Mouse (Mus musculus): ENCODE results near the gene Msh5.

Gene Msh5

DNA sequence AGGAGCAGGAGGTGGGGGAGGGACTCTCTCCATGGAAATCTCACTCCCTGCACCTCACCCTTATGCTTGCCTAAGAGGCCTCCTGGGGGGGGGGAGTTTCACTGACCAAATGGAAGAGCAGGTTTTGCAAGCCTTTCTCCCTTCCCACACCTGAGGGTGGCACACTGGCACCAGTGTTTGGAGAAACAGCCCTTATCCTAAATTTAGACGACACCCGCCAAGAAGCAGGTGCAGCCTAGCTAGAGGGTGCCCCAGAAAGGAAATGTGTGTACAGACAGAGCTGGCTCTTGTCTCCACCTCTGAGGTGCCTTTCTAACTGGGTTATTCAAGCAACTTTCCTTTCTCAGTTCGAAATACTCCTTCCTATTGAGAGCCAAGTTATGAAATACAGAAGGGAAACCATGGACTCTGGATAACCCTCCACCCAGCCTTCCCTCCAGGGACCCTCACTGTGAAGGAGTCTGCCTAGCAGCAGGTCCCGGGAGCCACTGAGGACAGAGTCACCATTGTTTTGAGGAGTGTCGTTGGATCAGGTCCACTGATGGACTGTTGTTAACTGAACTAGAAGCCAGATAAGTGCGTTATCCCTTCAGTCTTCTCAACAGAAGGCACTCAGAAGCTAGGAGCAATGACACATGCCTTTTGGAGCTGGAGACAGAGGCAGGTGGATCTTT is 24.1 kb upstream of the Msh5 start:
- no peak for DNase-seq (ENCODE audit: low spot score in 2 of 2)

DNA sequence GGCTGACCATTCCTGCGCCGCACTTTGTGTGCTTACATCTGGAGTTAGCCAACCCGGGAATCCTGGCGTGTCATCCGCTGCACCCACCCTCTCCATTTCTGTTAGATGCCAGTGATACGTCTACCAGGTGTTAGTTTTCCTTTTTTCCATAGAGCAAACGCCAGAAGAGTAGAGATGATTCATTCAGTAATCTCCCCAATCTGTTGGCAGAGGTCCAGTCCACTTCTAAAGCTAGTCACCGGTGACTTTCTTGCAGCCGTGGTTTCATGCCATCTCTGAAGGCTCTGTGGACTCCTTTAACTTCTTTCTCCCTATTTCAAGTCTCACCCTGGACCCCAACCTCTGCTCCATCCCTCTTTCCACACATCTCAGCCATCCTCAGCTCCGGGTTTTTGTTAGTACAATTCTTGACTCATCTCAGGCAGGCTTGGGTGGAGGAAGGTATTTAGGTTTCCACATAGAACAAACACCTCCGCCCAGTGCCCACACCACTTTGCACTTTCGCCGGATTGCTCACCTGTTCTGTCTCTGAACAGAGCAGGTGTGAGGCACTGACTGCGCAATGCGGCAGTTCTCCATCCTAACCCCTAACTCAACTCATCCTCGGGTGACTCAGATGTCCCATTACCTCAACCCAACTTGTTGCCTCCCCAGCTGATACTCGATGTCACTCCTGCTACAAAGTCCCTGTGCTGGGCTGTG is 21.8 kb upstream of the Msh5 start:
- DNase-seq (ENCODE audit: low spot score in 2 of 2): no peak

DNA sequence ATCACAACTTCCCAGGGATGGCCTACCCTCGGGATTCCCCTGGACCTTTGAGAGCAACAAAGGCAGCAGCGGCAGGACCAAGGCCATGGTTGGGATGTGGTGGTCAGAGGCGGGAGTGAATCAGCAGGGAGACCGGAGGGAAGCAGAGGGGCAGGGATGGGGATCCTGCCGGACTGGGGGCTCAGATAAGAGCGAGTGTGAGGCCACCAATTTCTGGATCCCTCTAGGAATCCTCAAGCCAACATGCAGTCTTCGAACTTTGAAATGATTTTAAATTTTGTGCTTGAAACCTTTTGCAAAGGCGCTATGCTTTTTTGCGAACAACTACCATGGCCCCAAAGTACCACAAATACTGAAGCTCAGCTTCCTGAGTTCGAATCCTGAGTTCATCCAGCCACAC is 19.5 kb upstream of the Msh5 start, which contains the start of gene Mpig6b:
Mpig6b (minus strand) TSS at position 101 of the 400 bp plus-strand sequence.
- DNase-seq (ENCODE audit: low spot score in 2 of 2): no peak

DNA sequence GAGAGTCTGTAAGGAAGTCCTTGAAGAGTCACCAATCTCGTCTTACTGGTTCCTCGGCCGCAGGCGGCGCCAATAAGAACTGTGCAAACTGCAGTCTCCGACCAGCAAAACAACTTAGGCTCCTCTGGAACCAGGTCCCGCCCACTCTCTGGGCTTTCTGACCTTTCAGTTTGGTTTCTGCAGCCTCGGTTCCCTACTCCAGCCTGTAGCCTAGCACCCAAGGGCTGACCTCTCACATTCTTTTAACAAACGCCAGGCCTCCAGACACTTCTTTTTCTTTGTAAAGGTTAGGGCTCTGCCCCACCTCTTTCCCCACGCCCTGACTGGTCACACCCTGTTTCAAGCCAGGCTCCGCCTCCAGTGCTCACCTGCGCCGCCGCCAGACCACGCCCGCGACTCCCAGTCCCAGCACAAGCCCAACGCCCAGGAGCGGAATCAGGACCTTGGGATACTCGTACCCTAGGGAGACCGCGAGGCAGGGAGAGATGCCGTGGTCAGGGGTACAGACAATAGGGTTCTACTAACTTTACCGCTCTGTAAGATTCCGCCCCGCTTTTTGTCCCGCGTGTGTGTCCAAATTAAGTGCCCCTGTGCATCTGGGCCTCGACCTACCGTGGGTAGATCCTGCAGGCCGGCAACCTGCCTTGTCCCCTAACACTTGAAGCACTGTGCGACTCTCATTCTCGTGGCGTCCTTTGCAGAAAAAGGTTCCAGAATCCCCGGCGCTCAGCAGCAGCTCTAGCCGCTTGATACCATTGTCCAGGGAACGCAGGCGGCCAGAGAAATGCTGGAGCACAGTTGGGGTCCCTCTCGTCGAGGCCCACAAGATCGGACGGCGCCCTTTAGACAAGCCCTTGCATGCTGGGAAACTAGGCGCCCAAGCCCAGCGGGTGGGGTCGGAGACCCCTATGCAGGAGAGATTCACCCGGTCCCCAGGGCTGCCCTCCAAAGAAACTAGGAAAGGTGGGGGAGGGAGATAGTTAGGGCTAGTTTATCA is 18.7 kb upstream of the Msh5 start, which contains the start of gene Ly6g6c:
Ly6g6c (plus strand) TSS at position 438 of the 997 bp plus-strand sequence.
- DNase-seq (ENCODE audit: low spot score in 2 of 2): no peak

DNA sequence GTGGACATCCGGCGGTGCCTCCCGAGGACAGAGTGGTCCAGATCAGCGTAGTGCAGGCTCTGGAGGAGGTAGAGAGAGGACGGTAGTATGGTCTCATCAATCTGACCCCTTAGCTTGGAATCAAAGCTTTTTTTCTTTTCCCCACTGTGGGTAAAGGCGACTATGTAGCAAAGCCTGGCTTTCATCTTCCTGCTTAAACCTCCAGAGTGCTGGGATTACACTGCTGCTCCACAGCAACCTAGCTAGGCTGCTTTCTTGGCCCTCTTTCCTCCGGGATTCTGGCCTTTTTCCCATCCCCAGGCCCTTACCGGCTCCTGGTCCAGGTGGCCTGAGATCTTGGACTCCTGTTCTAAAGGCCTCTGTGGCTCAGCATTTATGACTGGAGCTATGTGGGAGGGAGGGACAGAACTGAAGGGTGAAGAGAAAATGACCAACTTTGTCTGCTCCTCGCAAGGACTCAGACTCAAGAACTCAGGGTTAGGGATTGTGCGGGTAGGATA is 17.9 kb upstream of the Msh5 start:
- no peak for DNase-seq (ENCODE audit: low spot score in 2 of 2)

DNA sequence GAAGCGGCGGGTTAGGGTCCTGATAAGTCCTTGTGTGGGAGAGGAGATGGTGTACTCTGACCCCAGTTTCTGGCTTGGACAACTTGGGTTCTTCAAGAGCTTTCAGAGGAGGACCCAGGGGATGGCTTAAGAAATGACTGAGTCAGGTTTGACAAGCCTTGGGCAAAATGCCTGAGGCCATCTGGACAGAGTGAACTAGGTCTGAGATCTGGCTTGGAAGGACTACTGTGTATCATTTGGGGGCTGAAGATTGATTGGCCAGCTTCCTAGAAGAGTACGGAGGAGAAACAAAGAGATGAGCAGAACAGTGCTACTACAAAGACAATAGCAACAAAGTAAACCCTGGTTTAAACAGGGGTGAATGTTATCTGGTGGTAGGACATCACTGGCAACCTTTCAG is 16.9 kb upstream of the Msh5 start:
- DNase-seq (ENCODE audit: low spot score in 2 of 2): no peak

DNA sequence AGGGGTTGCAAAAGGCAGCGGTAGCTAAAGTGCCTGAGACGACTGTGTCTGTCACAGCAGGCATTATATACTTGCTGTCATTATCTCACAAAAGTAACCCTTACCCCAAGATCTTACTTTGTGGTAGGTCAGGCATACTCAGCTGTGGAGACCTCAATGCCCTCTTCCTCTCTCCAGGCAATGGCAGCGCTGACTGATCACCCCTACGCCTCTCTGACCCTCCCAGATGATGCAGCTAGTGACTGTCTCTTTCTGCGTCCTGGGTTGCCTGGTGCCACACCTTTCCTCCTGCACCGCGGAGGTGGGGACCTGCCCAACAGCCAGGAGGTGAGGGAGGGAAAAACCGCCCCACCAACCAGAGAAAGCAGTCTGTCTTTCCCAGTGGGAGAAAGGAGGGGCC is 14.8 kb upstream of the Msh5 start:
- DNase-seq (ENCODE audit: low spot score in 2 of 2): no peak

DNA sequence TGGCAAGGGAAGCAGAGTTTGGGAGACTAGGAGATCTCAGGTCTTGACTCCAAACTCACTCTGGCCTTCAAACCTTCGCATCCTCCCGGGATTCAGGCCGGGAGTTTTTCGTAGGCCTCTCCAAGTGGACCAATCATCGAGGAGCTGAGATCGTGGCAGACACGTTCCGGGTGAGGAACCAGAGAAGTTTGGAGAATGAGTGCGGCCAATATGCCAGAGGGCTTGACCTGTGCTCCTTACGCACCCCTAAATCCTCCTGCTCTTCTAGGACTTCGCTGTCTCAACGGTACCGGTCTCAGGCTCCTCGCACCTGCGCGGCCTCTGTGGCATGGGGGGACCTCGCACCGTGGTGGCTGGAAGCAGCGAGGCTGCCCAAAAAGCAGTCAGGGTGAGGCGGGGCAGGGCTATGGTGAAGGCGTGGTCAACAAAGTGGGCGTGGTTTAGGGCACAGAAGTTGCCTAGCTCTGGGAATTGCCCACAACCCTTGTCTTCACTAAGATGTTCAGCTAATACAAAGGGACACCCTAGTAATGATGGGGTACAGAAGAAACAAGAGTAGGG is 14.3 kb upstream of the Msh5 start:
- no peak for DNase-seq (ENCODE audit: low spot score in 2 of 2)

DNA sequence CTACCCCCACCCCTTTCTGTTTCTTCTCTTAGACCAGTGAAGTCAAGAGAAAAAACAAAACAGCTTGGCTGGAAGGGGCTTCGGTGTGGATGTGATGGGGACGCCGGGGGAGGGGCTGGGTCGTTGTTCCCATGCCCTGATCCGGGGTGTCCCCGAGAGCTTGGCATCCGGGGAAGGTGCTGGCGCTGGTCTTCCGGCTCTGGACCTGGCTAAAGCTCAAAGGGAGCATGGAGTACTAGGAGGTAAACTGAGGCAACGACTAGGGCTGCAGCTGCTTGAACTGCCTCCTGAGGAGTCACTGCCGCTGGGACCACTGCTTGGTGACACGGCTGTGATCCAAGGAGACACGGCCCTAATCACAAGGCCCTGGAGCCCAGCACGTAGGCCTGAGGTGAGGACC is 13.5 kb upstream of the Msh5 start:
- DNase-seq (ENCODE audit: low spot score in 2 of 2): no peak

DNA sequence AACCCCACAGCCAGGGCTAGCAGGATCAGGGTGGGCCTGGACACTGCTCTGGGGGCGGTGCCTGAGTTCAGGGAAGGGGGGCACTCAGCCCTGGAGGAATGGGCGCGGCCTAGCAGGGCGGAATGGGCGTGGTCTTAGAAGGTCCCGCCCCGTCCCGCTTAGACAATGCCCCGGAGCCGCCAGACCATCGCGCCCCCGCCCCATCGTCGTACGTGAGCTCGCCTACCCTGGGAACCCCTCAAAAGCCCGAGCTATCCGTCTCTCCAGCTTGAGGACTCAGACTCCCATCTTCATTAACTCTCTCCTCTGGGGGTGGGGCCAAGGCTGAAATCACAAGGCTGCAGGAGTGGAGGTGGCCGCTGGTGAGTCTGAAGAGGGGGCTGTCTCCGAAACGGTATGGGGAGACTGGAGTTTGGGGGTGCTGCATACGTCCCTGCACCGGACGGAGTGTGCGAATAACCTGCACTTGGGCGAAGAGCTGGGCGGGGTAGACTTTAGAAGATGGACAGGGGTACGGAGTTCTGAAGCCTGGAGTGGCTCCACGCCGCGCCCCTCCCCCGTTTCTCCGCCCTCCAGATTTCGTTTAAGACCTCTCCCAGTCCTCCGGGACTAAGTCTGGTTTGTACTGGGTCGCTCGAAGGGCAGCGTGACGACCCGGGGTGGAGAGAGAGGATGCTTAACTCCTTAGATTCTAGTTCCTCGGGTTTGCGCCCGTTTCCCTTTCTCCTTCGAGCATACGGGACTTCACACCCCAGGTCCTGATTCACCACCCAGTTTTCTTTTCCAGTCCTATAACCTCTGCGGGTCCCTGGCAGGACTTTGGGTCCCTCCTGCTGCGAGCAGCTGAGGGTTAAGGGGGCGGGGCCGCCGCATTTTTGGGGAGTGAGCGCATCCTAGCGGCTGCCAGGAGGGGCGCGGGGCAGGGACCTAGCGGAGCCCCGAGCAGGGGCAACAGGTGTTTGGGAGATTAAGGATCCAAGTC is 12.7 kb upstream of the Msh5 start, which contains the start of gene Ddah2:
Ddah2 (plus strand) TSS at position 125 of the 982 bp plus-strand sequence.
- DNase-seq (ENCODE audit: low spot score in 2 of 2): peak; percentile 89

DNA sequence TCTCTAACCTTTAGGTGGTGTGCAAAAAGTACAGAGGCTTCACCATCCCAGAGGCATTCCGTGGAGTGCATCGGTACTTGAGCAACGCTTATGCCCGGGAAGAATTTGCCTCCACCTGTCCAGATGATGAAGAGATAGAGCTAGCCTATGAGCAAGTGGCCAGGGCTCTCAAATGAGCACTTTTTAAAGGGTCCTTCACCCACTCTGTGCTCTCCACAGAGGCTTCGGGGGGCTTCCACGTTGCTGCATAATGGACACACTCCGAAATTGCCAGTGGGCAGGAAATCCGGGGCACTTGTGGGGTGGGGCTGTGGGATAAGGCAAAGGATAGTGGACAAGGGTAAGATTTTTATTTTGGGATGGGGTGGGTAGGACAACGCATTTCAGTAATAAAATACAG is 11.8 kb upstream of the Msh5 start:
- DNase-seq (ENCODE audit: low spot score in 2 of 2): no peak

DNA sequence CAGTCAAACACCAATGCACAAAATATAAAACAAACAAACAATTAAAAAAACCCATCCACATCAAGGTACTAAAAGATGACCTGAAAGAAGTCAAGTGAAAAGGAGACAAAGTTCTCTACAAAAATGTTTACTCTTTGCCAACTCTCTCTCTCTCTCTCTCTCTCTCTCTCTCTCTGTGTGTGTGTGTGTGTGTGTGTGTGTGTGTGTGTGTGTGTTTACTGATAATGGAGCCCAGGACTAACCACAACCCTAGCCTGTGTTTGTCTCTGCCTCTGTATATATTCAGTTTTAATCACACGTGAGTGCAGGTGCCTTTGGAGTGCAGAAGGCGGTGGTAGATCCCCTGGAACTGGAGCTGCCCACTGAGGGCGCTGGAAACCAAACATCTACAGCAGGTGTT is 10.5 kb upstream of the Msh5 start:
- no peak for DNase-seq (ENCODE audit: low spot score in 2 of 2)

DNA sequence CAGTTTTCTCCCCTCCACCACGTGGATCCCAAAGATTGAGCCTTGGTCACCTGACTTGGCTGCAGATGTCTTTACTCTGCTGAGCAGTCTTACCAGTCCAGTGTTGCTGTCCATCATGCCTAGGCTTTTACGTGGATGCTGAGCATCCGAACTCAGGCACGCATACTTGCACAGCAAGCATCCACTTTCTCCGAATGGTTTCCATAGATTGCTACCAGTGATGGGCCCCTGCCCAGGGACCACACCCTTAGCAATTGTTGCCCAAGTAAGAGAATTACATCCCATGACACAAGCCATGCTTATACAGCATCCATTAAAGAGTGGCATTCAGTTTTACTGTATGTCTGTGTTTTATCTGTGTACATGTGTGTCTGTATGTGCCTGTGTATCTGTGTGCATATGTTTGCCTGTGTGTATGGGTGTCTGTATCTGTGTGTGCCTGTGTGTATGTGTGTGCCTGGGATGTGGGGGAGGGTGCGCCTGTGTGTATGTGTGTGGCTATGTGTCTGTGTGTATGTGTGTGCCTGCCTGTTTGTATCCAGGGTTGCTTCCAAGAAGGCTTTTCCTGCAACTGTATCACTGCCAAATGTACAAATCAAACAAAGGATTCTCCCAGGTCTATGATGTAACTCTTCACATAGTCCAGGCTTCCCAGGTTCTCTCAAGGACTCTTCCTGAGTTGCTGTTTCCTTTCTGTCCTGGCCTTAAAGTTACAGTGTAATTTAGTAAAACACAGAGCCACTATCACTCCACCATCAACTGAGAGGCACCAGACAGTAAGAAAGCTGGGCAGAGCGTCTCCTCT is 9.3 kb upstream of the Msh5 start:
- no peak for DNase-seq (ENCODE audit: low spot score in 2 of 2)

DNA sequence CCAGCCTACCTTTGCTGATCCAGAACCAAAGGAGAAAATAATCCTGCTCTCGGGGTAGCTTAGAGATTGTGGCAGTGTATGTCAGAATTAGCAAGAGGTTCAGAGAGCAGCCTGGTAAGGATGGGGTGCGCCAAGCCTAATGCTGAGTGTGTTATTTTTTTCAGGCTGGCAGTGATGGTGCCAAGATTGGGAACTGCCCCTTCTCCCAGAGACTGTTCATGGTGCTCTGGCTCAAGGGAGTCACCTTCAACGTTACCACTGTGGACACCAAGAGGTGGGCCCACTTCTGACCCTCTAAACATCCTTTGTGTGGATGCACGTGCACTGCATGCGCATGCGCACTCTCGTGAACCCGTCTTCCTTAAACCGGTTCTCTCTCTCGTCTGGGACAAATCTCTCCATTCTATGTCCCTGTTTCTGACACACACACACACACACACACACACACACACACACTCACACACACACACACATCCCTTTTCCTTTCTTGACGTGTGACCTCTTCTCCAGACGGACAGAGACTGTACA is 5.8 kb upstream of the Msh5 start:
- no peak for DNase-seq (ENCODE audit: low spot score in 2 of 2)

DNA sequence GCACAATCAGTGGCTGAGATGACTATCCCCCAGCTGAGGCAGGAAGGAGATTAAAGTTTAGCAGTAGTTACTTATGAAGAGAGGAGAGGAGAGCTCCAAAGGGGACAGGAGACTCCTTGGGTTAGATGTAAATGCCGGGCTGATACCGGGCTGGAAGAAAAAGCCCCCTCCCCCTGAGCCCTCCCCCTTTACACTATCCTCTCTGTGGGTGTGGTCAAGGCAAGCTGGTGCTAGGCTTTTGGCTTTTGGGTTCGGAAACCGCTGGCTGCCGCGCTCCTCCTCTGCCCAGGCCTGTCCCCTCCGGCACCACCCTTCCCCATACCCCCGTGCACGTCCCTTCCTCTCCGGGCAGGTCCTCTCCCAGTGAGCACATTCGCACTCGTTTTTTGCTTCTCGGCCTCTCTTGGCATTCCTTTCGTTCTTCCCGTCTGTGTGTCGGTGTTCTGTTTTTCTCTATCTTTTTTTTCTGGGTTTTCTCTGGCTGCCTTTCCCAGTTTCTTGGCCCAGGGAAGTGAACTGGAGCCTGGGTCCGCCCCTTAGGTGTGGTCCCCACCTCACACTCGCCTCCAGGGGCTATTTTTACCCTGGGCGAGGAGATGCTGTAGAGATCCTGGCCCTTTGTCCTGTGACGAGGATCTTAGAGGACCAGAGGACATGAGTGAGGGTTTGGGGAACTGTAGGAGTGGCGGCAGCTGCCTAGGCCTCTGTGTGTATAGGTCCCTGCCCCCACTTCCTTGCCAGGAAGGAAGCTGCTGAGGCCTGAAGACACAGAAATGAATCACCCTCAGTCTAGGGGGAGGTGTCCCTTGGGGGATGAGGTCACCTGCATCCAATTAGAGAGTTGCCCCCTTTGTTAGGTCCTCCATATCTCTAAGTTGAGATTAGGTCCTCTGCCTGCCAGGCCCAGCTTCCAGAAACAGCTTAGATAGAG is 4.9 kb upstream of the Msh5 start:
- DNase-seq (ENCODE audit: low spot score in 2 of 2): peak; percentile 57 to 72

DNA sequence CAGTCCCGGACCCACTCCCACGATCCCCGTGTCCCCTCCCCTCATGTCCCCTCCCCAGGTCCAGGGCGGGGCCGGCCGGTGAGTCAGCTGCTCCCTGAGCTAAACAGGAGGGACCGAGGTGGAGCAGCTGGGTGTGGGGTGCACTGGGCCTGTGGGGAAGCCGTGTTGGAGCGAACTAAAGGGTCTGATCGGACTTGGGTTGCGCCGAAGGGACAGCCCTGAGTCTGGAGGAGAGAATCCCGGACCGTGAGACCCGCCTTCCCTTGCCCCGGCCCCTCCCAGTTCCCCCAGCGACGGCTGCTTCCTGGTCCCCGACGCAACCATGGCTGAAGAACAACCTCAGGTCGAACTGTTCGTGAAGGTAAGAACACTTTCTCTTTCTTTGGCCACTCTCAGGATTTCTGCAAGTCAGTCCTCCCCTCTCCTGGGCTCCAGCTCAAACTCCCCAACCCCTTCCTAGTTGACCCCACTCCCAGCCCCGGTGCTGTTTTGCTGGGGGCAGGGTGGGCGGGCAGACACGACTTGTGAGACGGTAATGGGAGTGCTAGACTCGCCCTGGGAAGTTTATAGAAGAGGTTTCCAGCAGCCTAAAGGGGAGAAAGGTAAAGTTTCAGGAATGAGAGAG is 3.7 kb upstream of the Msh5 start:
- peak; percentile 54 to 59 for DNase-seq (ENCODE audit: low spot score in 2 of 2)

DNA sequence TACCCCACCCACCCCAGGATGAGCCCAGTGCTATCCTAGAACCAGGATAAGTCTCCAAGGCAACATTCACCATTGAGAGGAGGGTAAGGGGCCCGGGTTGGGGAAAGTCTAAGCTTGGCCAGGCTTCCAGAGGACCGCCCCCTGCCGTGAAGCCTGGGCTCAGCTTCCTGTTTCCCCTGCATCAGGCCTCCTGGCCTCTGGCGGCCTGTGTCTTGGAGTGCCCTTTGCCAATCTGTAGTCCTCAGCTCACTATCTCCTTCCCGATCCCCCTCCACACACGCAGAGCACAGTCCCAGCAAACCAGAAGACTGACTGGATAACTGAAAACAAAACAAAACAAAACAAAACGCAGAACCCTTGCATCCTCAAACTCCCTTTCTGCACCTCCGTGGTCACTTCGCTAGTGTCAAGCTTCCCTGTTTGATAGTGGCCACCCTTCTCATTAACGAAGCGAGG is 3.0 kb upstream of the Msh5 start, which contains the start of gene Clic1:
Clic1 (plus strand) TSS at position 406 of the 456 bp plus-strand sequence.
- DNase-seq (ENCODE audit: low spot score in 2 of 2): no peak
